ENCODE assay signal across 24 mouse cellular contexts in genomic region chr7:74793241-74793640, GRCm38 (mm10).
DNase-seq lines count a peak whose midpoint lies in the region; ATAC-seq lines count a peak whose summit lies in the region.
"Had no signal": no experiment of that assay in that cellular context is flagged by ENCODE, and none has a peak within 500 bp of the region (broad histone marks: within the 10 kb centered on the region; RNA-seq: fewer than 3 reads in every experiment).

No protein-coding gene starts in this region.

- no peak overlapping the region for H3K4me2 ChIP-seq in hindbrain, embryonic 14.5 days (replicated peaks)
- no peak overlapping the region for H3K4me2 ChIP-seq in hindbrain, embryonic 11.5 days (replicated peaks; ENCODE audit: low read depth, low read length)
- H3K4me2 ChIP-seq in midbrain, embryonic 15.5 days, result no peak overlapping the region
- H3K4me2 ChIP-seq: heart, embryonic 13.5 days; kidney, embryonic 15.5 days; liver, embryonic 15.5 days had no signal

- H3K9me3 ChIP-seq in hindbrain, embryonic 14.5 days (ENCODE audit: control insufficient read depth, low read length), result no peaks in the 10 kb centered on the region
- no peaks in the 10 kb centered on the region for H3K9me3 ChIP-seq in hindbrain, embryonic 11.5 days (ENCODE audit: control insufficient read depth, low read length)
- no peaks in the 10 kb centered on the region for H3K9me3 ChIP-seq in midbrain, embryonic 15.5 days
- H3K9me3 ChIP-seq: heart, embryonic 13.5 days; kidney, embryonic 15.5 days; limb, embryonic 10.5 days; liver, embryonic 15.5 days had no signal

- peak overlapping the region; percentile 44 for H3K27ac ChIP-seq in hindbrain, embryonic 14.5 days
- no peak overlapping the region for H3K27ac ChIP-seq in hindbrain, embryonic 11.5 days (ENCODE audit: low read depth, low read length)
- H3K27ac ChIP-seq in midbrain, embryonic 15.5 days, result peak overlapping the region; percentile 77
- H3K27ac ChIP-seq: heart, adult 2 months; heart, embryonic 13.5 days; kidney, embryonic 15.5 days; limb, embryonic 10.5 days; liver, embryonic 15.5 days; macrophage had no signal

- DNase-seq in hindbrain, embryonic 14.5 days (ENCODE audit: low spot score), result no peak
- no peak for DNase-seq in hindbrain, embryonic 11.5 days (ENCODE audit: low spot score)
- peak; percentile 19 for DNase-seq in Muller cell, postnatal 12 days (ENCODE audit: inconsistent ontology term)
- DNase-seq in brain, adult 2 months (ENCODE audit: low read depth, low spot score), result peak; percentile 19
- DNase-seq in layer of hippocampus, adult 18-20 months (ENCODE audit: low spot score in 2 of 2), result no peak
- no peak for DNase-seq in heart, adult 18-20 months
- DNase-seq: adrenal gland, postnatal 14 days; cerebellum, adult 11 months; cerebellum, adult 9-11 months; gastrocnemius, postnatal 25 days; heart, adult 2 months; heart, postnatal 14 days; kidney, adult 11 months; liver; right cerebral cortex, adult 18-20 months; right cerebral cortex, postnatal 4 days; thymus, postnatal 25 days had no signal

- 42% methylated on average over 1 of the region's 1 CpGs for WGBS in hindbrain, embryonic 14.5 days
- 73% methylated on average over 1 of the region's 1 CpGs for WGBS in hindbrain, embryonic 11.5 days
- 13% methylated on average over 1 of the region's 1 CpGs for WGBS in midbrain, embryonic 15.5 days

- H3K4me1 ChIP-seq in hindbrain, embryonic 14.5 days (replicated peaks; ENCODE audit: control insufficient read depth, insufficient read depth, low read length), result no peaks in the 10 kb centered on the region
- no peaks in the 10 kb centered on the region for H3K4me1 ChIP-seq in hindbrain, embryonic 11.5 days (replicated peaks; ENCODE audit: control insufficient read depth, insufficient read depth, low read length)
- H3K4me1 ChIP-seq in midbrain, embryonic 15.5 days, result peaks cover 5% of the 10 kb centered on the region; the same call in 1 of the 2 replicates
- H3K4me1 ChIP-seq: heart, embryonic 13.5 days; kidney, embryonic 15.5 days; limb, embryonic 10.5 days; liver, embryonic 15.5 days had no signal

- H3K27me3 ChIP-seq in hindbrain, embryonic 14.5 days (ENCODE audit: control insufficient read depth, insufficient read depth, low read length), result no peaks in the 10 kb centered on the region
- no peaks in the 10 kb centered on the region for H3K27me3 ChIP-seq in hindbrain, embryonic 11.5 days (ENCODE audit: control insufficient read depth, insufficient read depth, low read length)
- no peaks in the 10 kb centered on the region for H3K27me3 ChIP-seq in midbrain, embryonic 15.5 days (replicated peaks)
- H3K27me3 ChIP-seq: heart, embryonic 13.5 days; kidney, embryonic 15.5 days; liver, embryonic 15.5 days had no signal

- ATAC-seq in hindbrain, embryonic 14.5 days (ENCODE audit: low FRiP score), result no peak
- no peak for ATAC-seq in hindbrain, embryonic 11.5 days (ENCODE audit: low FRiP score)
- peak; percentile 86 for ATAC-seq in midbrain, embryonic 15.5 days (replicated peaks)

- H3K36me3 ChIP-seq in hindbrain, embryonic 14.5 days (replicated peaks; ENCODE audit: control insufficient read depth, insufficient read depth), result no peaks in the 10 kb centered on the region
- H3K36me3 ChIP-seq in hindbrain, embryonic 11.5 days (ENCODE audit: control insufficient read depth, insufficient read depth, low read length), result no peaks in the 10 kb centered on the region
- no peaks in the 10 kb centered on the region for H3K36me3 ChIP-seq in midbrain, embryonic 15.5 days (replicated peaks)
- H3K36me3 ChIP-seq: heart, embryonic 13.5 days; kidney, embryonic 15.5 days; limb, embryonic 10.5 days; liver, embryonic 15.5 days had no signal

- H3K9ac ChIP-seq in hindbrain, embryonic 14.5 days, result no peak overlapping the region
- no peak overlapping the region for H3K9ac ChIP-seq in hindbrain, embryonic 11.5 days (ENCODE audit: low read depth, low read length)
- no peak overlapping the region for H3K9ac ChIP-seq in midbrain, embryonic 15.5 days
- H3K9ac ChIP-seq: heart, embryonic 13.5 days; kidney, embryonic 15.5 days; liver, embryonic 15.5 days had no signal

- H3K4me3 ChIP-seq in hindbrain, embryonic 14.5 days (replicated peaks; ENCODE audit: low read length), result no peak overlapping the region
- no peak overlapping the region for H3K4me3 ChIP-seq in hindbrain, embryonic 11.5 days (ENCODE audit: low read depth, low read length)
- H3K4me3 ChIP-seq in midbrain, embryonic 15.5 days, result no peak overlapping the region
- H3K4me3 ChIP-seq: heart, adult 2 months; heart, embryonic 13.5 days; kidney, embryonic 15.5 days; limb, embryonic 10.5 days; liver, embryonic 15.5 days; myocyte had no signal

Comparison
In these comparisons a context has a peak if more than half of its experiments do, and no peak if none do; other contexts are left out.
1. DNase-seq: peak in Muller cell, postnatal 12 days (single experiment) and brain, adult 2 months (single experiment); none in hindbrain, embryonic 14.5 days (single experiment), hindbrain, embryonic 11.5 days (single experiment), layer of hippocampus, adult 18-20 months (0 of 2) and heart, adult 18-20 months (0 of 2).